Mouse (Mus musculus) hindbrain, embryonic 11.5 days (tissue): Measurements from ENCODE around the gene BC016579. TPM values are rescaled to one million over a fixed set of nuclear protein-coding genes. Genes with fewer than 3 reads are reported as not detected.

Experiments used
- ATAC-seq: fragments of 200-750 bp; cut with Nextera tagmentation; 2 replicates; pipeline ENCODE4 v1.8.0; 2017; ENCODE audit warnings: mild to moderate bottlenecking, moderate TSS enrichment, moderate library complexity; ENCODE audit not compliant: low FRiP score
- DNase-seq: peaks from one replicate; pipeline ENCODE4 v3.0.0-alpha.2; 2015; ENCODE audit warnings: low spot score
- H3K27ac ChIP-seq: fragments of 300-500 bp; sonication (generic); 2 replicates; pipeline ENCODE4 v1.5.1; 2014; ENCODE audit warnings: mild to moderate bottlenecking, low read depth, low read length
- H3K27me3 ChIP-seq: fragments of 300-500 bp; sonication (generic); 2 replicates; pipeline ENCODE4 v1.6.1; 2014; ENCODE audit warnings: mild to moderate bottlenecking, low read length, moderate library complexity, mixed read lengths; ENCODE audit not compliant: control insufficient read depth, insufficient read depth
- H3K36me3 ChIP-seq: fragments of 300-500 bp; sonication (generic); 2 replicates; pipeline ENCODE4 v1.6.1; 2014; ENCODE audit warnings: mild to moderate bottlenecking, low read length, moderate library complexity, mixed read lengths; ENCODE audit not compliant: control insufficient read depth, insufficient read depth
- H3K4me1 ChIP-seq: fragments of 300-500 bp; sonication (generic); replicated peaks from 2 replicates; pipeline ENCODE4 v1.6.1; 2014; ENCODE audit warnings: low read length, mixed read lengths; ENCODE audit not compliant: control insufficient read depth, insufficient read depth
- H3K4me2 ChIP-seq: fragments of 300-500 bp; sonication (generic); replicated peaks from 2 replicates; pipeline ENCODE4 v1.6.1; 2014; ENCODE audit warnings: mild to moderate bottlenecking, low read depth, low read length
- H3K4me3 ChIP-seq: fragments of 300-500 bp; sonication (generic); 2 replicates; pipeline ENCODE4 v1.5.1; 2014; ENCODE audit warnings: low read depth, low read length
- H3K9ac ChIP-seq: fragments of 300-500 bp; sonication (generic); 2 replicates; pipeline ENCODE4 v1.6.1; 2014; ENCODE audit warnings: low read depth, low read length
- H3K9me3 ChIP-seq: fragments of 300-500 bp; sonication (generic); 2 replicates; pipeline ENCODE4 v1.6.1; 2016; ENCODE audit warnings: low read length; ENCODE audit not compliant: control insufficient read depth
- WGBS: fragments of 180-500 bp; shearing (Covaris S2); extraction: QIAGEN DNeasy Blood & Tissue Kit; methylation state at CpG from one replicate; pipeline ENCODE4 v1.1.7; 2014; 5-methylcytosine and 5-hydroxymethylcytosine counted together
- polyA plus RNA-seq: library from polyadenylated mRNA; unstranded; fragments of >200 nt; fragmentation: Nextera tagmentation; extraction: Ambion mirVana; gene quantifications from 2 replicates; pipeline ENCODE4 v1.2.1, GENCODE M21; 2014

The BC016579 gene
- polyA plus RNA-seq, 1 experiment from 2014 or later = 0.28 TPM

- H3K4me1 ChIP-seq = 0 out of 2 replicates have a peak, but pooled peaks cover 2% of the 10 kb centered on the region
- ATAC-seq (no peak), DNase-seq (no peak)
- H3K9me3 ChIP-seq = no peaks in the 10 kb centered on the region
- H3K36me3 ChIP-seq = no peaks in the 10 kb centered on the region
- H3K27ac ChIP-seq = no peak overlapping the region
- no peak overlapping the region for H3K9ac ChIP-seq
- no peak overlapping the region for H3K4me2 ChIP-seq
- H3K4me3 ChIP-seq = no peak overlapping the region
- 63% methylated on average over 9 of the region's 9 CpGs for WGBS
- H3K27me3 ChIP-seq = peaks cover 6% of the 10 kb centered on the region; the same call in 1 of the 2 replicates
These were observed 597 bp upstream of the BC016579 start for GRCm38 (mm10) chr16:45654465-45654864.

DNA sequence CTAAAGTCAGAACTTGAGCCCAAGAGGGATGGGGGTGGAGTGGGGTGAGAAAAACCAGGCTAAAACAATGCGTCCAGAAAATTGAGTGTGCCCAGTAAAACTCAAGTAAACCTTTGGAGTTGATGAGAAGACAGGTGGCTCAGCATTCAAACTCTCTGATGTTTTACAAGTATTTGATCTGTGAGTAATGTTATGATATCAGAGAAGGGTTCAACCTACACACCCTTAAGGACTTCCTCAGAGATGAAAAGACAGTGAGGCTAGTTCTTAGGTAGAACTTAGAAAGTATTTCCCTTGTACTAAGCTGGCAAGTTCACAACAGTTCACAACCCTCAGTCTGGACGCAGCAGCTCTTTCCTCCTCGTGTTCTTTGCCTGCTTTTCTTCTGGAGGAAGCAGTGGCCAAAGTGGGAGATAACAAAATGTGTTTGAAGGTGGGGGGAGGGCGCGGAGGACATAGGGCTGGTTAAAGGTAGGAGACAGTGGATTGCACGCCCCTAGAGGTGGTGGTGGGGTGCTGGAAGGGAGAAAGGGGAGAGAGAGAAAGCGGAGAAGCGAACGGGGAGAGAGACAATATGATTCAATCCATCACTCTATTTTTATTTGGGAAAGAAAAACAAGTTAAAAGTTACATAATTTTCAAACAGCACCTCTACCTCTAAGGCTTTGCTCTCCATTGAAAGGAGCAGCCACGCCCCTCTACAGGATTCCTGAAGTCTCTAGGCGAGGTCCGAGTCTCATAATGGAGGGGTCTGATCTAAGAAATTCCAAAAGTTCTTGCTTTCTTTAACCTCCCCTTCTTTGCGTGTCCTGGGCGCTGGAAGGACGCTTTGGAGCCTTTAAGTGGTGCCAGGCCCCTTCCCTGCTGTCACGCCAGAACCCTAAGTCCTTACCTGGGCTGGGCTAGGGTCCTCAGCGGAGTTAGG, 597 bp downstream of the BC016579 start:
- WGBS = 12% methylated on average over 17 of the region's 17 CpGs
- no peaks in the 10 kb centered on the region for H3K9me3 ChIP-seq
- H3K27me3 ChIP-seq = peaks cover 6% of the 10 kb centered on the region; the same call in 1 of the 2 replicates
- H3K36me3 ChIP-seq = no peaks in the 10 kb centered on the region
- no peak for ATAC-seq
- peak overlapping the region; percentile 39 for H3K4me2 ChIP-seq
- no peak overlapping the region for H3K27ac ChIP-seq
- H3K4me1 ChIP-seq = 0 out of 2 replicates have a peak, but pooled peaks cover 2% of the 10 kb centered on the region
- peak overlapping the region; percentile 1; the same call in 1 of the 2 replicates for H3K4me3 ChIP-seq
- no peak overlapping the region for H3K9ac ChIP-seq
- DNase-seq = peak; percentile 13

- H3K9me3 ChIP-seq = no peaks in the 10 kb centered on the region
- no peak overlapping the region for H3K4me2 ChIP-seq
- H3K9ac ChIP-seq = no peak overlapping the region
- H3K4me3 ChIP-seq = no peak overlapping the region
- H3K4me1 ChIP-seq = 0 out of 2 replicates have a peak, but pooled peaks cover 2% of the 10 kb centered on the region
- DNase-seq (no peak), ATAC-seq (no peak)
- no peaks in the 10 kb centered on the region for H3K36me3 ChIP-seq
- 76% methylated on average over 2 of the region's 2 CpGs for WGBS
- peaks cover 6% of the 10 kb centered on the region; the same call in 1 of the 2 replicates for H3K27me3 ChIP-seq
- no peak overlapping the region for H3K27ac ChIP-seq
These were observed 2.4 kb downstream of the BC016579 start for GRCm38 (mm10) chr16:45651497-45651896.

GRCm38 (mm10) chr16:45644380-45644779, 9.5 kb downstream of the BC016579 start:
- Histone ChIP-seq H3K9me3 (no peaks in the 10 kb centered on the region), H3K4me2 (no peak overlapping the region), H3K27me3 (no peaks in the 10 kb centered on the region), H3K27ac (no peak overlapping the region), H3K4me3 (no peak overlapping the region), H3K9ac (no peak overlapping the region), H3K36me3 (no peaks in the 10 kb centered on the region), H3K4me1 (no peaks in the 10 kb centered on the region)
- WGBS = 77% methylated on average over 6 of the region's 6 CpGs
- DNase-seq (no peak), ATAC-seq (no peak)

DNA sequence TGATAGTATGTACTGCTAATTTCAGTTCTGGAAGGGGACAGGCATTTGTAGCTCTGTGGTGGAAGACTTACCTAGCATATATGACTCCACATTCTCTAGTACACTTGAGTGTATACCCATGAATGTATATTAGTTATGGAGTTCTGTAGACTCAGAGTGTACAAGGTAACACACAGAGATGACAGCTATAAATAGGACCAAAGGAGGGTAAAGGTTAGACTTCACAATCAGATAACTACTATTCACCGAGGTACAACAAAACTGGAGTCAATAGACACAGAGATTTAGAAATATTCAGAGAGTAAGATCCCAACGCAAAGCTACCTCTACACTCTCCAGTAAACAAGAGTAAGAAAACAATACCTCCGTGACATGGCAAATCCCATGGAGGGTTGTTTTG, 9.9 kb downstream of the BC016579 start:
- DNase-seq = no peak
- H3K4me1 ChIP-seq = no peaks in the 10 kb centered on the region

GRCm38 (mm10) chr16:45641301-45641700, 12.6 kb downstream of the BC016579 start:
- 73% methylated on average over 3 of the region's 3 CpGs for WGBS
- Histone ChIP-seq H3K9me3 (no peaks in the 10 kb centered on the region), H3K27ac (no peak overlapping the region), H3K36me3 (no peaks in the 10 kb centered on the region), H3K9ac (no peak overlapping the region), H3K4me3 (no peak overlapping the region), H3K4me2 (no peak overlapping the region), H3K27me3 (no peaks in the 10 kb centered on the region), H3K4me1 (no peaks in the 10 kb centered on the region)
- no peak for ATAC-seq
- no peak for DNase-seq

More for the DNA sequence above, 9.9 kb downstream of the BC016579 start:
- no peaks in the 10 kb centered on the region for H3K36me3 ChIP-seq
- no peak overlapping the region for H3K4me3 ChIP-seq
- ATAC-seq = no peak
- no peaks in the 10 kb centered on the region for H3K27me3 ChIP-seq
- H3K9me3 ChIP-seq = no peaks in the 10 kb centered on the region
- no peak overlapping the region for H3K4me2 ChIP-seq
- WGBS = 95% methylated on average over 3 of the region's 3 CpGs
- H3K27ac ChIP-seq = no peak overlapping the region
- no peak overlapping the region for H3K9ac ChIP-seq

GRCm38 (mm10) chr16:45640070-45640762, 13.7 kb downstream of the BC016579 start:
- Histone ChIP-seq H3K9ac (no peak overlapping the region), H3K27me3 (no peaks in the 10 kb centered on the region), H3K9me3 (no peaks in the 10 kb centered on the region), H3K4me2 (no peak overlapping the region), H3K4me1 (no peaks in the 10 kb centered on the region), H3K27ac (no peak overlapping the region), H3K36me3 (no peaks in the 10 kb centered on the region), H3K4me3 (no peak overlapping the region)
- ATAC-seq (no peak), DNase-seq (no peak)
- WGBS = 89% methylated on average over 10 of the region's 10 CpGs

GRCm38 (mm10) chr16:45635826-45636225, 18.0 kb downstream of the BC016579 start:
- H3K9me3 ChIP-seq = no peaks in the 10 kb centered on the region
- H3K4me3 ChIP-seq = no peak overlapping the region
- H3K9ac ChIP-seq = no peak overlapping the region
- no peaks in the 10 kb centered on the region for H3K4me1 ChIP-seq
- H3K36me3 ChIP-seq = no peaks in the 10 kb centered on the region
- H3K4me2 ChIP-seq = no peak overlapping the region
- ATAC-seq (no peak), DNase-seq (no peak)
- WGBS = 88% methylated on average over 2 of the region's 2 CpGs
- no peaks in the 10 kb centered on the region for H3K27me3 ChIP-seq
- H3K27ac ChIP-seq = no peak overlapping the region
